Mouse (Mus musculus): ENCODE measurements around the gene Caskin1. TPM values are rescaled to one million over a fixed set of nuclear protein-coding genes. Genes with fewer than 3 reads are reported as not detected.

The Caskin1 gene
- polyA plus RNA-seq, 1 experiment from 2014 or later = 52.2 TPM

DNA sequence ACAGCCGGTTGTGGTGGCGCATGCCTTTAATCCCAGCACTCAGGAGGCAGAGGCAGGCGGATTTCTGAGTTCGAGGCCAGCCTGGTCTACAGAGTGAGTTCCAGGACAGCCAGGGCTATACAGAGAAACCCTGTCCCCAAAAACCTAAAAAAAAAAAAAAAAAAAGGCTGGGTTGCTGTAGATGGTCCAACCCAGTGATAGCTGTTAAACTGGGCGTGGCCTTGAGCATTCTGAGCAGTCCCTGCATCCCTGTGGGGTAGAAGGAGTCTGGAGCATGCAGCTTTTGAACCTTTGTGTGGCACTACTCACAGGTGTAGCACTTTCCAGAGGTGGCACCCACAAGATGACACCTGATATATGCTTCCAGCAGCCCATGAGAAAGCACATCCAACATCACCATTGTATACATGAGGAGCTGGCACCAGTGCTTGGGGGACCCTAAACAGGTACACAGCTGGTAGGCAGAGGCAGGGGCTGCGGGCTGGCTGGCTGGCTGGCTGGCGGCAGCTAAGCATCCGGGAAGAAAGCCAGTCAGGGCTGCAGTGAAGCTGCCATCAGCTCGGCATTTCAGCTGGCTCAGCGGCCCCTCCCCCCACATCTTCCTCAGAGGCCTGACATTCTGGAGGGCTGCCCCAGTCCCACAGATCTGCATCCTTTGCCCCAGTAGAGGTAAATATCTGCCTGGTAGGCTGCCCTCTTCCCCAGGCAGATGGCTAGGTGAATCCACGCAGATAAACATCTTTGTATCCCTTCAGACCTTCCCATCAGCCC, 3.1 kb upstream of the Caskin1 start:
- Histone ChIP-seq H3K4me2 (ENCODE audit: low read depth, low read length) (no peak overlapping the region), H3K36me3 (ENCODE audit: control insufficient read depth, insufficient read depth, low read length) (no peaks in the 10 kb centered on the region)

DNA sequence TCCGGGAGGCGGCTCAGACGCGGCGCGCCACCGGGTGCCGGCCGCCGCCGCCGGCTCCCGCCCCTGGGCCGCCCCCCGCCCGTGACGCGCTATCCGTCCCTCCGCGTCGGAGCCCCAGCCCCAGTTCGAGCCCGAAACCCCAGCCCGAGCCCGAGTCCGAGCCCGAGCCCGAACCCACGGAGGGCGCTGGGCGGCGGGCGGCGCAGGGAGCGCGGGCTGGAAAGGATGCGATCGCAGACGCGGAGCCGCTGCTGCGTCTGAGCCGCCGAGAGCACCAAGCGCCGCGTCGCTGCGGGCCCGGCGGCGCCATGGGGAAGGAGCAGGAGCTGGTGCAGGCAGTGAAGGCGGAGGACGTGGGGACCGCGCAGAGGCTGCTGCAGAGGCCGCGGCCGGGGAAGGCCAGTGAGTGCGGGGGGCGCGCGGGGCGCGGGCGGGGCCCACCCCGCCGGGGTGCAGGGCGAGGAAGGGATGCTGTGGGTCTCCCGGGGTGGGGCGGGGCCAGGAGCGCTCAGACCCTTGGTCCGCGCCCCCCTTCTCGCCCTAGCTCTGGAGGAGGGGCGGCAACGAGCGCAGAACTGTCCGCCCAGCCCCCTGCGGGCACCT, 362 bp downstream of the Caskin1 start:
- H3K36me3 ChIP-seq (ENCODE audit: control insufficient read depth, insufficient read depth, low read length) = no peaks in the 10 kb centered on the region
- peak; percentile 81 for ATAC-seq (ENCODE audit: low read depth)
- peaks cover 28% of the 10 kb centered on the region for H3K4me1 ChIP-seq (ENCODE audit: control insufficient read depth, insufficient read depth, low read length)
- H3K4me3 ChIP-seq (ENCODE audit: low read depth, low read length) = peak overlapping the region; percentile 70
- H3K27me3 ChIP-seq (ENCODE audit: control insufficient read depth, insufficient read depth, low read length) = no peaks in the 10 kb centered on the region
- H3K27ac ChIP-seq (ENCODE audit: low read depth, low read length) = peak overlapping the region; percentile 96
- H3K4me2 ChIP-seq (ENCODE audit: low read depth, low read length) = peak overlapping the region; percentile 69
- peak overlapping the region; percentile 84 for H3K9ac ChIP-seq (replicated peaks; ENCODE audit: low read depth, low read length)
- WGBS = 0% methylated on average over 55 of the region's 81 CpGs
- no peaks in the 10 kb centered on the region for H3K9me3 ChIP-seq (ENCODE audit: control insufficient read depth, low read length)

More for the DNA sequence above, 3.1 kb upstream of the Caskin1 start:
- H3K9me3 ChIP-seq (ENCODE audit: control insufficient read depth, low read length) = no peaks in the 10 kb centered on the region
- WGBS = 43% methylated on average over 11 of the region's 11 CpGs
- peaks cover 23% of the 10 kb centered on the region for H3K4me1 ChIP-seq (ENCODE audit: control insufficient read depth, insufficient read depth, low read length)
- H3K27ac ChIP-seq (ENCODE audit: low read depth, low read length) = peak overlapping the region; percentile 80
- ATAC-seq (ENCODE audit: low read depth) = no peak
- H3K27me3 ChIP-seq (ENCODE audit: control insufficient read depth, insufficient read depth, low read length) = no peaks in the 10 kb centered on the region
- peak overlapping the region; percentile 2; the same call in 1 of the 2 replicates for H3K9ac ChIP-seq (replicated peaks; ENCODE audit: low read depth, low read length)
- H3K4me3 ChIP-seq (ENCODE audit: low read depth, low read length) = no peak overlapping the region

DNA sequence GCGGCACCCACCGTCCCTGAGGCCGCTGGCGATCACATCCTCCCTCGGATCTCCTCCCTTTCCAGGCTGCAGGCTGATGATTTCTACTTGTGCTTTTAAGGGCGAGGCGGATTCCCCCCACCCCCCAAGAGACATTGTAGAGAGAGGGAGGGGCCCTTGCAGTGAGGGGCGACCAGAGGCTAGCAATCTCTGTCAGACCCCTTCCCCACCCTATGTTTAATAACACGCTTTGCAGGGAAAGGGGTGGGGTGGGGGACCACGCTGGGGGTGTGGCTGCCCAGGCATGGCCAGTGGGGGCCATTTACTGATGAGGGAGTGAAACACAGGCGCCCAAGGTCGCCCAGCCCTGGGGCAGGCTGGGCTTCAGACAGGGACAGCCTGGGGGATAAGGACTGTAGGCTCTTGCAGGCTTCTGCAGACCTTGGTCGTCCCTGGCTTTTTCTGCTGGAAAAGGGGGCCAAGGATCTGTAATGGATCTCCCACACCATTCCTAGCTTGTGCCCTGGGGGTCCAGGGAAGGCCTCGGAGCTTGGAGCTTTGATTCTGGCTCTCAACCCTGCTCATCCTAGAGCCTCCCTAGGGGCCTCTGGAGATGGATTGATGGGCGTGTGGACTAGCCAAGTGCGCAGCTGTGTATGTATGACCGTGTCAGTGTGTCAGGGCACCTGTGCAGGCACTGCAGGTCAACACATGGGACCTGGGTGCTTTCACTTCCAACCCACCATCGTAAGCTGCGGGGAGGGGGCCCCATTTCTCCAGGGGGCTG, 1.0 kb downstream of the Caskin1 start:
- no peaks in the 10 kb centered on the region for H3K9me3 ChIP-seq (ENCODE audit: control insufficient read depth, low read length)
- peak; percentile 24 for ATAC-seq (ENCODE audit: low read depth)

DNA sequence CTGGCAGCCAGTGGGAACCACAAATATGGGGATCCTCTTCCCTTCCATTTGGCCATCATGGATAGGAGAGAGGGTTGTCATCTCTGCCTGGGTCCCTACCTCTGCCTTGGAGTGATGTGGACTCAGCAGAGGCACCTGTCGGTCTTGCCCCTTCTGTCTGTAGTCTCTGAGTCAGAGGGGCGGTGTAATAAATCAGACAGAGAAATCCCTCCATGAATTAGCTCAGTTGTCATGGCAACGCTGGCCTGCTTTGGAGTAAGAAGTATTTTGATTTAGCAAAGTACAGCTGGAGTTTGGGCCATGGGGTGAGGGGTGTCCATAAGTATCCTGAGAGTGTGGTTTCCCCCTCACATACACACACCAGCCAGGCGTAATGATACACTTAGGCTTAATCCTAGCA, 2.0 kb downstream of the Caskin1 start:
- H3K4me1 ChIP-seq (ENCODE audit: control insufficient read depth, insufficient read depth, low read length) = peaks cover 26% of the 10 kb centered on the region
- peak overlapping the region; percentile 70; the same call in 1 of the 2 replicates for H3K4me3 ChIP-seq (ENCODE audit: low read depth, low read length)
- no peaks in the 10 kb centered on the region for H3K9me3 ChIP-seq (ENCODE audit: control insufficient read depth, low read length)

More for the DNA sequence above, 1.0 kb downstream of the Caskin1 start:
- Histone ChIP-seq H3K36me3 (ENCODE audit: control insufficient read depth, insufficient read depth, low read length) (no peaks in the 10 kb centered on the region), H3K27ac (ENCODE audit: low read depth, low read length) (peak overlapping the region; percentile 96), H3K4me3 (ENCODE audit: low read depth, low read length) (peak overlapping the region; percentile 70), H3K9ac (replicated peaks; ENCODE audit: low read depth, low read length) (peak overlapping the region; percentile 84), H3K4me2 (ENCODE audit: low read depth, low read length) (peak overlapping the region; percentile 69), H3K4me1 (ENCODE audit: control insufficient read depth, insufficient read depth, low read length) (peaks cover 28% of the 10 kb centered on the region), H3K27me3 (ENCODE audit: control insufficient read depth, insufficient read depth, low read length) (no peaks in the 10 kb centered on the region)
- 9% methylated on average over 19 of the region's 19 CpGs for WGBS

DNA sequence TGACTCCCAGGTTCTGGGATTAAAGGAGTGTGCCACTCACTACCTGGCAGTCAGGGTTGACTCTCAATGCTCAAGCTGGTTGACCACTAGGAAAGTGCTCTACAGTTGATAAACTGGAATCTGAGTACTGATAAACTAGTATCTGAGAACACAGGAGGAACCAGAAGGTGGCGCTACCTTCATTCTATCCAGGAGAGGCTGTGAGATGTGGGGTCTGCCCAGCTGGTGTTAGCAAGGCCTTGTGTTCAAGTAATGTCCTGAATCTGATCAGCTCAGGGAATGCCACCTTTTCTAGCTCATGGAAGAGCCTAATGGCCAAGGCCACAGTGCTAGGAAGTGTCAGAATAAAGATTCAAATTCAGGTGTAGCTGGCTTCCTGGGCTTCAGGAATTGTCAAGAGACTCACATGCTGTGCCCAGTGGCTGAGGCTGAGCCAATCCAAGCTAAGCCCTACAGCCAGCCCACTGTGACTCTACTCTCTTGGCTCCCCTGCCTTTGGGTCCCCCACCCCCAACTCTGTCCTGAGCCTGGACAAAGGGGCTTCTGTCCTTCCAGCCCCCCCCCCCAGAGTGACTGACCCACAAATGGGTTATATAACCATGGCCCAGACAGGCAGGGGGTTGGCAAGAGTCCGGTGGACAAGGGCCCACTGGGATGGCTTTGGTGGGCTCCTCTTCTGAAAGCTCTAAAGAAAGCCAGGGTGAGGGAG, 6.4 kb downstream of the Caskin1 start:
- Histone ChIP-seq H3K4me2 (ENCODE audit: low read depth, low read length) (no peak overlapping the region), H3K4me3 (ENCODE audit: low read depth, low read length) (no peak overlapping the region), H3K4me1 (ENCODE audit: control insufficient read depth, insufficient read depth, low read length) (peaks cover 10% of the 10 kb centered on the region), H3K36me3 (ENCODE audit: control insufficient read depth, insufficient read depth, low read length) (peaks cover 36% of the 10 kb centered on the region), H3K27ac (ENCODE audit: low read depth, low read length) (no peak overlapping the region), H3K27me3 (ENCODE audit: control insufficient read depth, insufficient read depth, low read length) (no peaks in the 10 kb centered on the region), H3K9me3 (ENCODE audit: control insufficient read depth, low read length) (no peaks in the 10 kb centered on the region), H3K9ac (replicated peaks; ENCODE audit: low read depth, low read length) (no peak overlapping the region)
- ATAC-seq (ENCODE audit: low read depth) = no peak
- WGBS = 43% methylated on average over 2 of the region's 2 CpGs

More for the DNA sequence above, 2.0 kb downstream of the Caskin1 start:
- no peaks in the 10 kb centered on the region for H3K36me3 ChIP-seq (ENCODE audit: control insufficient read depth, insufficient read depth, low read length)
- peak overlapping the region; percentile 84; the same call in 1 of the 2 replicates for H3K9ac ChIP-seq (replicated peaks; ENCODE audit: low read depth, low read length)
- peak overlapping the region; percentile 69 for H3K4me2 ChIP-seq (ENCODE audit: low read depth, low read length)
- H3K27me3 ChIP-seq (ENCODE audit: control insufficient read depth, insufficient read depth, low read length) = no peaks in the 10 kb centered on the region
- no peak overlapping the region for H3K27ac ChIP-seq (ENCODE audit: low read depth, low read length)
- 70% methylated on average over 4 of the region's 4 CpGs for WGBS
- ATAC-seq (ENCODE audit: low read depth) = no peak

DNA sequence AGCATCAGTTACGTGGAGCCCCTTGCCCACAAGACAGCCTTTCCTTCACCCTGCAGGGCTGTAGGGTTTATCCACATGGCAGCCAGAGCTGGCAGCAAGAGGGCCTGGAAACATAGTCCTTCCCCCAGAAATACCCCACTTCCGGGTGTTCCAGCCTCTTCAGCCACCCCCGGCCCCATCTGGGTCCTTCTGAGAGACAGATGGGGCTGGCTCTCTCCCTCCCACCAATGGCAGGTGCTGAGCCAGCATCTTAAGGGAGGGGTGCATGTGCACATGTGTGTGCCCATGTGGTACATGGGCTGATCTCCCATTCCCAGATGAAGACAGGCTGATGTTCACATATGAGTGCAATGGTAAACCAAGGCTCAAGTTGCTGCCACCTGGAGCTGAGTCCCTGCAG, 7.0 kb downstream of the Caskin1 start:
- Histone ChIP-seq H3K4me3 (ENCODE audit: low read depth, low read length) (no peak overlapping the region), H3K9me3 (ENCODE audit: control insufficient read depth, low read length) (no peaks in the 10 kb centered on the region), H3K4me2 (ENCODE audit: low read depth, low read length) (no peak overlapping the region), H3K4me1 (ENCODE audit: control insufficient read depth, insufficient read depth, low read length) (peaks cover 4% of the 10 kb centered on the region; the same call in 1 of the 2 replicates), H3K9ac (replicated peaks; ENCODE audit: low read depth, low read length) (no peak overlapping the region), H3K27ac (ENCODE audit: low read depth, low read length) (no peak overlapping the region), H3K36me3 (ENCODE audit: control insufficient read depth, insufficient read depth, low read length) (peaks cover 39% of the 10 kb centered on the region), H3K27me3 (ENCODE audit: control insufficient read depth, insufficient read depth, low read length) (no peaks in the 10 kb centered on the region)
- no peak for ATAC-seq (ENCODE audit: low read depth)
- WGBS = 73% methylated on average over 3 of the region's 3 CpGs

DNA sequence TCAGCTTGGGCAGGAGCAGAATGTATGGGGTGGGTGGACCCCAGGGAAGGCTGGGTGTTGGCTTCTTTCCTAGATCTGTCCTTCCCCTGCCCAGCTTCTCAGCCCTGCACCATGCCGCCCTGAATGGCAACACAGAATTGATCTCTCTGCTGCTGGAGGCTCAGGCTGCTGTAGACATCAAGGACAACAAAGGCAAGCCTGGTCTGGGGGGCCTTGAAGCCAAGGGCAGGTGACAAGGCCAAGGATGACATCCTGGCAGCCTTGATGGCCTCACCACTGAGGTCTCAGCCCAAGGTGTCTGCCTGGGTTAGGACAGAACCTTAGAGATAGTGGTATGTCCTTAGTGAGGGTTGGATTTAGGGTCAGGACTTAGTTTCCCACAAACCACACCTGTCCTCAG, 7.6 kb downstream of the Caskin1 start:
- H3K9ac ChIP-seq (replicated peaks; ENCODE audit: low read depth, low read length) = no peak overlapping the region
- H3K4me1 ChIP-seq (ENCODE audit: control insufficient read depth, insufficient read depth, low read length) = 0 out of 2 replicates have a peak, but pooled peaks cover 1% of the 10 kb centered on the region
- H3K9me3 ChIP-seq (ENCODE audit: control insufficient read depth, low read length) = no peaks in the 10 kb centered on the region
- H3K27ac ChIP-seq (ENCODE audit: low read depth, low read length) = no peak overlapping the region
- no peak for ATAC-seq (ENCODE audit: low read depth)
- H3K36me3 ChIP-seq (ENCODE audit: control insufficient read depth, insufficient read depth, low read length) = peaks cover 42% of the 10 kb centered on the region
- no peaks in the 10 kb centered on the region for H3K27me3 ChIP-seq (ENCODE audit: control insufficient read depth, insufficient read depth, low read length)
- H3K4me2 ChIP-seq (ENCODE audit: low read depth, low read length) = no peak overlapping the region
- no peak overlapping the region for H3K4me3 ChIP-seq (ENCODE audit: low read depth, low read length)
- 90% methylated on average over 1 of the region's 1 CpGs for WGBS

DNA sequence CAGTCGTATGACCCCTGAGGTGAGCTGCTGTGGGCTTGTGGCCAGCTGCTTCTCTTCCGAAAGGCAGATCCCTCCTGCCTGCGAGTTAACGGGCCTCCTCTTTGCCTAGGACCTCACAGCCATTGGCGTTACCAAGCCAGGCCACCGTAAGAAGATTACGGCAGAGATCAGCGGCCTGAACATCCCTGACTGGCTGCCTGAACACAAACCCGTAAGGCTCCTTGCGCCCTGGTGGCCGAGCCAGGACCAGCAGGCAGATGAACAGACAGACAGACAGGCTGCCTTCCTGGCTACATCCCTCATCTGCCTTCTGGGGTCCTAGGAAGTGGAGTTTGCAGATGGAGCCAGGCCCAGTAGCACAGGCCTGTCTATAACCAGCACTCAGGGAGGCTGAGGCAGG, 13.8 kb downstream of the Caskin1 start:
- no peak for ATAC-seq (ENCODE audit: low read depth)
- WGBS = 43% methylated on average over 11 of the region's 11 CpGs
- no peak overlapping the region for H3K27ac ChIP-seq (ENCODE audit: low read depth, low read length)
- peaks cover 73% of the 10 kb centered on the region for H3K36me3 ChIP-seq (ENCODE audit: control insufficient read depth, insufficient read depth, low read length)
- 0 out of 2 replicates have a peak, but pooled peaks cover 6% of the 10 kb centered on the region for H3K4me1 ChIP-seq (ENCODE audit: control insufficient read depth, insufficient read depth, low read length)
- no peak overlapping the region for H3K4me2 ChIP-seq (ENCODE audit: low read depth, low read length)
- no peak overlapping the region for H3K4me3 ChIP-seq (ENCODE audit: low read depth, low read length)
- H3K27me3 ChIP-seq (ENCODE audit: control insufficient read depth, insufficient read depth, low read length) = no peaks in the 10 kb centered on the region
- no peaks in the 10 kb centered on the region for H3K9me3 ChIP-seq (ENCODE audit: control insufficient read depth, low read length)
- H3K9ac ChIP-seq (replicated peaks; ENCODE audit: low read depth, low read length) = no peak overlapping the region

Measured in neural tube, embryonic 14.5 days (tissue).